Mouse (Mus musculus) layer of hippocampus, adult 18-20 months (tissue): ENCODE measurements around the gene Gas2l2. TPM values are rescaled to one million over a fixed set of nuclear protein-coding genes. Genes with fewer than 3 reads are reported as not detected.

Source experiments
- DNase-seq, 2 experiments: peaks; one replicate each; pipeline ENCODE4 v3.0.0; 2022; ENCODE audit warnings: low spot score in 2 of 2
- total RNA-seq, 2 experiments: library from RNA; stranded (reverse); gene quantifications; 2 replicates each; pipeline ENCODE4 v1.2.3; 2021

The Gas2l2 gene
- total RNA-seq, 2 experiments from 2014 or later, result 0.28 to 0.32 TPM

- no peak for DNase-seq
Observed at GRCm38 (mm10) chr11:83397626-83398025, 31.6 kb downstream of the Gas2l2 start.

GRCm38 (mm10) chr11:83394802-83395439 lies 34.3 kb downstream of the Gas2l2 start:
- DNase-seq, result peak in 1 of 2 experiments; percentile 54

GRCm38 (mm10) chr11:83393062-83393461 lies 36.2 kb downstream of the Gas2l2 start:
- peak in 1 of 2 experiments; percentile 35 for DNase-seq

GRCm38 (mm10) chr11:83383532-83383887 lies 45.7 kb downstream of the Gas2l2 start:
- DNase-seq, result no peak

- DNase-seq, result no peak
Observed at GRCm38 (mm10) chr11:83382876-83383531, 46.3 kb downstream of the Gas2l2 start.

GRCm38 (mm10) chr11:83379745-83380341 lies 49.4 kb downstream of the Gas2l2 start:
- no peak for DNase-seq

Other genes with a start within 250 kb of the Gas2l2 start
- under 1 TPM; 0.48 to 0.52 TPM for gene Slfn3, start 238.1 kb downstream of the Gas2l2 start, total RNA-seq
- not detected for gene Slfn14, start 142.7 kb downstream of the Gas2l2 start, total RNA-seq
- gene Ap2b1, start 130.4 kb downstream of the Gas2l2 start, total RNA-seq, result 100 to 1,000 TPM; 320 to 324 TPM
- gene Pex12, start 126.9 kb downstream of the Gas2l2 start, total RNA-seq, result 10 to 100 TPM in 1 of 2 experiments, 1 to 10 TPM in 1; 9.9 to 12.9 TPM
- gene Rasl10b, start 20.3 kb downstream of the Gas2l2 start, total RNA-seq, result 100 to 1,000 TPM; 243 to 245 TPM
- under 1 TPM in 1 of 2 experiments, not detected in 1; 0.54 TPM for gene 1700020L24Rik, start 8.2 kb upstream of the Gas2l2 start, total RNA-seq
- 1 to 10 TPM; 2.9 TPM for gene Mmp28, start 33.6 kb upstream of the Gas2l2 start, total RNA-seq
- gene Taf15, start 43.6 kb upstream of the Gas2l2 start, total RNA-seq, result 10 to 100 TPM; 69.1 to 70.7 TPM
- not detected for gene Heatr9, start 92.7 kb upstream of the Gas2l2 start, total RNA-seq
- not detected for gene Ccl5, start 101.1 kb upstream of the Gas2l2 start, total RNA-seq
- 1 to 10 TPM; 2.4 to 5.0 TPM for gene Ccl9, start 149.2 kb upstream of the Gas2l2 start, total RNA-seq
- 1 to 10 TPM; 2.8 to 2.9 TPM for gene Ccl6, start 163.6 kb upstream of the Gas2l2 start, total RNA-seq
- not detected for gene Rpl9-ps1, start 216.2 kb upstream of the Gas2l2 start, total RNA-seq
- gene Ccl3, start 219.9 kb upstream of the Gas2l2 start, total RNA-seq, result not detected
- gene Ccl4, start 233.1 kb upstream of the Gas2l2 start, total RNA-seq, result not detected